Mouse (Mus musculus) lung, embryonic 16.5 days (tissue): ENCODE results near the gene Atf2. TPM values are rescaled to one million over a fixed set of nuclear protein-coding genes. Genes with fewer than 3 reads are reported as not detected.

Source experiments
- ATAC-seq: fragments of 200-750 bp; cut with Nextera tagmentation; 2 replicates; pipeline ENCODE4 v1.8.0; 2017; ENCODE audit warnings: low read depth, mild to moderate bottlenecking, moderate library complexity
- H3K27ac ChIP-seq: fragments of 300-500 bp; sonication (generic); 2 replicates; pipeline ENCODE4 v1.5.1; 2014; ENCODE audit warnings: mild to moderate bottlenecking, control low read depth, low read length
- H3K27me3 ChIP-seq: fragments of 300-500 bp; sonication (generic); 2 replicates; pipeline ENCODE4 v1.6.1; 2014; ENCODE audit warnings: low read depth, low read length, mixed read lengths; ENCODE audit not compliant: control insufficient read depth, insufficient read depth
- H3K36me3 ChIP-seq: fragments of 300-500 bp; sonication (generic); 2 replicates; pipeline ENCODE4 v1.6.1; 2014; ENCODE audit warnings: low read length; ENCODE audit not compliant: control insufficient read depth, insufficient read depth
- H3K4me1 ChIP-seq: fragments of 300-500 bp; sonication (generic); replicated peaks from 2 replicates; pipeline ENCODE4 v1.6.1; 2014; ENCODE audit warnings: low read length, mixed read lengths; ENCODE audit not compliant: control insufficient read depth, insufficient read depth
- H3K4me2 ChIP-seq: fragments of 300-500 bp; sonication (generic); 2 replicates; pipeline ENCODE4 v1.6.1; 2014; ENCODE audit warnings: low read depth, low read length, control low read depth
- H3K4me3 ChIP-seq: fragments of 300-500 bp; sonication (generic); 2 replicates; pipeline ENCODE4 v1.5.1; 2014; ENCODE audit warnings: mild to moderate bottlenecking, low read length, control low read depth
- H3K9ac ChIP-seq: fragments of 300-500 bp; sonication (generic); 2 replicates; pipeline ENCODE4 v1.6.1; 2014; ENCODE audit warnings: low read length, control low read depth
- H3K9me3 ChIP-seq: fragments of 300-500 bp; sonication (generic); 2 replicates; pipeline ENCODE4 v1.6.1; 2016; ENCODE audit warnings: low read length; ENCODE audit not compliant: control insufficient read depth
- WGBS: fragments of 180-500 bp; shearing (Covaris S2); extraction: QIAGEN DNeasy Blood & Tissue Kit; methylation state at CpG from one replicate; pipeline ENCODE4 v1.1.7; 2014; 5-methylcytosine and 5-hydroxymethylcytosine counted together
- polyA plus RNA-seq: library from polyadenylated mRNA; unstranded; fragments of >200 nt; fragmentation: Nextera tagmentation; extraction: Ambion mirVana; gene quantifications from 2 replicates; pipeline ENCODE4 v1.2.1, GENCODE M21; 2015

Atf2 gene
- 64.0 and 68.4 TPM in 2 replicates for polyA plus RNA-seq

GRCm38 (mm10) chr2:73892464-73893296 is at the start of gene Atf2:
TSS of gene Atf2 (minus strand) at chr2:73892639.
- peak; percentile 98 for ATAC-seq
- H3K27ac ChIP-seq: peak within 1 kb of the TSS; percentile 75
- H3K4me1 ChIP-seq: peaks cover 10% of the 10 kb centered on the region
- H3K9me3 ChIP-seq: no peaks in the 10 kb centered on the region
- H3K9ac ChIP-seq: peak within 1 kb of the TSS; percentile 97
- peak within 1 kb of the TSS; percentile 93 for H3K4me3 ChIP-seq
- WGBS: under 1% methylated on average over 61 of the region's 63 CpGs
- H3K4me2 ChIP-seq: peak within 1 kb of the TSS; percentile 94
- no peaks in the 10 kb centered on the region for H3K36me3 ChIP-seq
- H3K27me3 ChIP-seq: no peaks in the 10 kb centered on the region

- no peak overlapping the region for H3K4me2 ChIP-seq
- no peaks in the 10 kb centered on the region for H3K4me1 ChIP-seq
- no peaks in the 10 kb centered on the region for H3K9me3 ChIP-seq
- no peak for ATAC-seq
- no peak overlapping the region for H3K4me3 ChIP-seq
- no peaks in the 10 kb centered on the region for H3K36me3 ChIP-seq
- H3K27ac ChIP-seq: no peak overlapping the region
- no peaks in the 10 kb centered on the region for H3K27me3 ChIP-seq
- no peak overlapping the region for H3K9ac ChIP-seq
- WGBS: 53% methylated on average over 1 of the region's 1 CpGs
Observed at GRCm38 (mm10) chr2:73941281-73941680, 48.8 kb upstream of the Atf2 start.

GRCm38 (mm10) chr2:73940471-73940870 is 48.0 kb upstream of the Atf2 start:
- no peak overlapping the region for H3K4me2 ChIP-seq
- H3K27ac ChIP-seq: no peak overlapping the region
- no peaks in the 10 kb centered on the region for H3K27me3 ChIP-seq
- H3K4me1 ChIP-seq: no peaks in the 10 kb centered on the region
- no peak overlapping the region for H3K9ac ChIP-seq
- 75% methylated on average over 7 of the region's 7 CpGs for WGBS
- ATAC-seq: no peak
- H3K9me3 ChIP-seq: no peaks in the 10 kb centered on the region
- no peak overlapping the region for H3K4me3 ChIP-seq
- no peaks in the 10 kb centered on the region for H3K36me3 ChIP-seq

GRCm38 (mm10) chr2:73938896-73939295 is 46.5 kb upstream of the Atf2 start:
- Histone ChIP-seq H3K4me1 (no peaks in the 10 kb centered on the region), H3K4me3 (no peak overlapping the region), H3K36me3 (no peaks in the 10 kb centered on the region), H3K27me3 (no peaks in the 10 kb centered on the region), H3K9me3 (no peaks in the 10 kb centered on the region), H3K27ac (no peak overlapping the region), H3K9ac (no peak overlapping the region), H3K4me2 (no peak overlapping the region)
- 78% methylated on average over 2 of the region's 2 CpGs for WGBS
- no peak for ATAC-seq

GRCm38 (mm10) chr2:73932676-73933313 is 40.4 kb upstream of the Atf2 start:
- Histone ChIP-seq H3K4me1 (no peaks in the 10 kb centered on the region), H3K27me3 (no peaks in the 10 kb centered on the region), H3K4me2 (no peak overlapping the region), H3K9me3 (no peaks in the 10 kb centered on the region), H3K9ac (no peak overlapping the region), H3K4me3 (no peak overlapping the region), H3K27ac (no peak overlapping the region), H3K36me3 (no peaks in the 10 kb centered on the region)
- ATAC-seq: no peak
- WGBS: 72% methylated on average over 8 of the region's 8 CpGs

- ATAC-seq: no peak
- no peaks in the 10 kb centered on the region for H3K27me3 ChIP-seq
- H3K4me2 ChIP-seq: no peak overlapping the region
- H3K4me1 ChIP-seq: no peaks in the 10 kb centered on the region
- no peak overlapping the region for H3K27ac ChIP-seq
- H3K9me3 ChIP-seq: no peaks in the 10 kb centered on the region
- H3K9ac ChIP-seq: no peak overlapping the region
- no peaks in the 10 kb centered on the region for H3K36me3 ChIP-seq
- no peak overlapping the region for H3K4me3 ChIP-seq
Observed at GRCm38 (mm10) chr2:73927711-73928110, 35.3 kb upstream of the Atf2 start.

GRCm38 (mm10) chr2:73925539-73925938 is 33.1 kb upstream of the Atf2 start:
- peak; percentile 59 for ATAC-seq
- H3K4me2 ChIP-seq: no peak overlapping the region
- H3K9me3 ChIP-seq: no peaks in the 10 kb centered on the region
- 55% methylated on average over 3 of the region's 3 CpGs for WGBS
- H3K36me3 ChIP-seq: no peaks in the 10 kb centered on the region
- no peaks in the 10 kb centered on the region for H3K4me1 ChIP-seq
- no peaks in the 10 kb centered on the region for H3K27me3 ChIP-seq
- H3K4me3 ChIP-seq: no peak overlapping the region
- H3K9ac ChIP-seq: no peak overlapping the region
- no peak overlapping the region for H3K27ac ChIP-seq

GRCm38 (mm10) chr2:73925089-73925488 is 32.6 kb upstream of the Atf2 start:
- Histone ChIP-seq H3K9ac (no peak overlapping the region), H3K9me3 (no peaks in the 10 kb centered on the region), H3K4me2 (no peak overlapping the region), H3K36me3 (no peaks in the 10 kb centered on the region), H3K4me1 (no peaks in the 10 kb centered on the region), H3K4me3 (no peak overlapping the region), H3K27ac (no peak overlapping the region), H3K27me3 (no peaks in the 10 kb centered on the region)
- WGBS: 10% methylated on average over 5 of the region's 5 CpGs
- ATAC-seq: peak; percentile 89

GRCm38 (mm10) chr2:73919642-73920041 is 27.2 kb upstream of the Atf2 start:
- Histone ChIP-seq H3K9me3 (no peaks in the 10 kb centered on the region), H3K27me3 (no peaks in the 10 kb centered on the region), H3K36me3 (no peaks in the 10 kb centered on the region), H3K4me2 (no peak overlapping the region), H3K9ac (no peak overlapping the region), H3K4me3 (no peak overlapping the region), H3K4me1 (no peaks in the 10 kb centered on the region), H3K27ac (no peak overlapping the region)
- ATAC-seq: no peak
- 52% methylated on average over 7 of the region's 7 CpGs for whole genome bisulfite sequencing
